Mouse (Mus musculus): Measurements from ENCODE around the gene Recql. TPM values are rescaled to one million over a fixed set of nuclear protein-coding genes. Genes with fewer than 3 reads are reported as not detected.

Gene Recql
- polyA plus RNA-seq, 1 experiment from 2014 or later = 35.5 TPM

- Histone ChIP-seq H3K4me3 (ENCODE audit: low read depth, low read length) (no peak within 1 kb of the TSS), H3K36me3 (ENCODE audit: control insufficient read depth, insufficient read depth, low read length) (no peaks in the 10 kb centered on the region), H3K4me1 (ENCODE audit: control insufficient read depth, insufficient read depth, low read length) (no peaks in the 10 kb centered on the region), H3K9me3 (replicated peaks; ENCODE audit: control insufficient read depth, low read length) (no peaks in the 10 kb centered on the region), H3K9ac (ENCODE audit: low read length) (no peak within 1 kb of the TSS), H3K27ac (ENCODE audit: low read depth, low read length) (no peak within 1 kb of the TSS), H3K4me2 (ENCODE audit: low read length) (no peak within 1 kb of the TSS), H3K27me3 (replicated peaks; ENCODE audit: control insufficient read depth, insufficient read depth, low read length) (no peaks in the 10 kb centered on the region)
- WGBS = 2% methylated on average over 4 of the region's 4 CpGs
- ATAC-seq = no peak
- DNase-seq (ENCODE audit: low spot score) = no peak
Measured at GRCm38 (mm10) chr6:142322881-142323280, 64.0 kb downstream of the Recql start, which contains the start of gene Slco1a5. Slco1a5 (minus strand) TSS chr6:142322981.

- H3K27me3 ChIP-seq (replicated peaks; ENCODE audit: control insufficient read depth, insufficient read depth, low read length) = no peaks in the 10 kb centered on the region
Measured at GRCm38 (mm10) chr6:142317106-142317505, 69.8 kb downstream of the Recql start.

GRCm38 (mm10) chr6:142314285-142314684, 72.6 kb downstream of the Recql start:
- Histone ChIP-seq H3K27me3 (replicated peaks; ENCODE audit: control insufficient read depth, insufficient read depth, low read length) (no peaks in the 10 kb centered on the region), H3K4me1 (ENCODE audit: control insufficient read depth, insufficient read depth, low read length) (no peaks in the 10 kb centered on the region), H3K27ac (ENCODE audit: low read depth, low read length) (no peak overlapping the region), H3K9me3 (replicated peaks; ENCODE audit: control insufficient read depth, low read length) (0 out of 2 replicates have a peak, but pooled peaks cover 3% of the 10 kb centered on the region), H3K36me3 (ENCODE audit: control insufficient read depth, insufficient read depth, low read length) (no peaks in the 10 kb centered on the region), H3K9ac (ENCODE audit: low read length) (no peak overlapping the region), H3K4me2 (ENCODE audit: low read length) (no peak overlapping the region), H3K4me3 (ENCODE audit: low read depth, low read length) (no peak overlapping the region)
- WGBS = 81% methylated on average over 5 of the region's 5 CpGs
- no peak for DNase-seq (ENCODE audit: low spot score)
- ATAC-seq = no peak

More at GRCm38 (mm10) chr6:142317106-142317505, 69.8 kb downstream of the Recql start:
- no peaks in the 10 kb centered on the region for H3K36me3 ChIP-seq (ENCODE audit: control insufficient read depth, insufficient read depth, low read length)
- no peak overlapping the region for H3K4me3 ChIP-seq (ENCODE audit: low read depth, low read length)
- no peaks in the 10 kb centered on the region for H3K4me1 ChIP-seq (ENCODE audit: control insufficient read depth, insufficient read depth, low read length)
- no peak overlapping the region for H3K4me2 ChIP-seq (ENCODE audit: low read length)
- ATAC-seq (no peak), DNase-seq (ENCODE audit: low spot score) (no peak)
- no peaks in the 10 kb centered on the region for H3K9me3 ChIP-seq (replicated peaks; ENCODE audit: control insufficient read depth, low read length)
- H3K27ac ChIP-seq (ENCODE audit: low read depth, low read length) = no peak overlapping the region
- H3K9ac ChIP-seq (ENCODE audit: low read length) = no peak overlapping the region

- Histone ChIP-seq H3K27me3 (replicated peaks; ENCODE audit: control insufficient read depth, insufficient read depth, low read length) (no peaks in the 10 kb centered on the region), H3K36me3 (ENCODE audit: control insufficient read depth, insufficient read depth, low read length) (no peaks in the 10 kb centered on the region), H3K4me1 (ENCODE audit: control insufficient read depth, insufficient read depth, low read length) (no peaks in the 10 kb centered on the region), H3K9me3 (replicated peaks; ENCODE audit: control insufficient read depth, low read length) (0 out of 2 replicates have a peak, but pooled peaks cover 3% of the 10 kb centered on the region), H3K9ac (ENCODE audit: low read length) (no peak overlapping the region), H3K4me3 (ENCODE audit: low read depth, low read length) (no peak overlapping the region), H3K27ac (ENCODE audit: low read depth, low read length) (no peak overlapping the region), H3K4me2 (ENCODE audit: low read length) (no peak overlapping the region)
- ATAC-seq (no peak), DNase-seq (ENCODE audit: low spot score) (no peak)
Measured at GRCm38 (mm10) chr6:142305076-142305475, 81.8 kb downstream of the Recql start.

Other genes starting within 250 kb of the Recql start
- not detected in 2 replicates for gene Slco1a6, start 178.6 kb downstream of the Recql start, polyA plus RNA-seq (2014; fragmentation: Nextera tagmentation; extraction: Ambion mirVana)
- 0.71 TPM in 1 of 2 replicates, not detected in the other for gene Iapp, start 88.7 kb downstream of the Recql start, polyA plus RNA-seq (2014; fragmentation: Nextera tagmentation; extraction: Ambion mirVana)
- gene Slco1a5, start 64.1 kb downstream of the Recql start, polyA plus RNA-seq (2014; fragmentation: Nextera tagmentation; extraction: Ambion mirVana) = 0.22 and 0.30 TPM in 2 replicates
- 22.1 and 25.1 TPM in 2 replicates for gene Pyroxd1, start 41.4 kb downstream of the Recql start, polyA plus RNA-seq (2014; fragmentation: Nextera tagmentation; extraction: Ambion mirVana)
- gene Golt1b, start 134 bp upstream of the Recql start, polyA plus RNA-seq (2014; fragmentation: Nextera tagmentation; extraction: Ambion mirVana) = 99.4 and 106 TPM in 2 replicates
- gene Spx, start 26.4 kb upstream of the Recql start, polyA plus RNA-seq (2014; fragmentation: Nextera tagmentation; extraction: Ambion mirVana) = 1.7 and 2.1 TPM in 2 replicates
- gene Gys2, start 86.0 kb upstream of the Recql start, polyA plus RNA-seq (2014; fragmentation: Nextera tagmentation; extraction: Ambion mirVana) = not detected in 2 replicates
- 544 and 576 TPM in 2 replicates for gene Ldhb, start 120.9 kb upstream of the Recql start, polyA plus RNA-seq (2014; fragmentation: Nextera tagmentation; extraction: Ambion mirVana)
- gene Kcnj8, start 184.5 kb upstream of the Recql start, polyA plus RNA-seq (2014; fragmentation: Nextera tagmentation; extraction: Ambion mirVana) = 15.0 TPM in 2 replicates

Data from forebrain, embryonic 14.5 days (tissue).